Mouse (Mus musculus) myocyte (in vitro differentiated cells): ENCODE data around the gene Drg1.
"Not testable (repeated sequence)": the region's sequence is repeated elsewhere in the genome, so short reads cannot be mapped to it uniquely, and the experiment has no call there.

Experiments
- MAX ChIP-seq: IDR thresholded peaks from one replicate; pipeline ENCODE4 v1.6.1; 2011; ENCODE audit warnings: low read depth, mild to moderate bottlenecking, control low read depth
- MYOD1 ChIP-seq, 3 experiments: IDR thresholded peaks; one replicate each; pipeline ENCODE4 v1.6.1; 2011; ENCODE audit warnings: control low read depth in 2 of 3, low read depth in 2 of 3, mild to moderate bottlenecking in 2 of 3, moderate library complexity in 1 of 3; ENCODE audit not compliant: insufficient read length in 2 of 3, control insufficient read depth in 1 of 3
- POLR2A ChIP-seq: IDR thresholded peaks from one replicate; pipeline ENCODE4 v1.6.1; 2011; ENCODE audit warnings: low read depth, mild to moderate bottlenecking, control low read depth, moderate library complexity; ENCODE audit not compliant: insufficient read length

DNA sequence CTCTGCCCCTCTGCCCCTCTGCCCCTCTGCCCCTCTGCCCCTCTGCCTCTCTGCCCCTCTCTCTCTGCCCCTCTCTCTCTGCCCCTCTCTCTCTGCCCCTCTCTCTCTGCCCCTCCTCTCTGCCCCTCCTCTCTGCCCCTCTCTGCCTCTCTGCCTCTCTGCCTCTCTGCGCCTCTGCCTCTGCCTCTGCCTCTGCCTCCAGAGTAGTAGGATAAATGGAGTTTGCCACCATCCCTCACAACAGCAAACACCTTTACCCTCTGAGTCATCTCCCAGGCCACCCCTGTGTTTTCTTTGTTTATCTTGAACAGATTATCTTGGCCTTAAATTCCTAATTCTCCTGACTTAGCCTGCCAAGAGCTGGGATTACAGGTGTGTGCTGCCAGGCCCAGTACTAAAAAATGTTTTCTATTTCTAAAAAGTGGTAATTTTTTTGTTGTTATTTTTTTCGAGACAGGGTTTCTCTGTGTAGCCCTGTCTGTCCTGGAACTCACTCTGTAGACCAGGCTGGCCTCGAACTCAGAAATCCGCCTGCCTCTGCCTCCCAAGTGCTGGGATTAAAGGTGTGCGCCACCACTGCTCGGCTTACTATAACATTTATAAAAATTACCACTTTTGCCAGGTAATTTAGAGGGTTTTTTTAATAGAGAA is 85.6 kb downstream of the Drg1 start:
- not testable (repeated sequence) for TF ChIP-seq MYOD1 (IDR thresholded peaks at IDR 0.05; ENCODE audit: control insufficient read depth in 1 of 3, insufficient read length in 2 of 3, low read depth in 2 of 3); POLR2A; MAX
